Mouse (Mus musculus) T-cell, adult 2 months (primary cell): ENCODE results near the gene Ctnnb1.

Experiments
- DNase-seq: peaks from one replicate; pipeline ENCODE4 v3.0.0; 2022; ENCODE audit warnings: low spot score

Ctnnb1 gene

GRCm38 (mm10) chr9:120926939-120927606 lies 1.9 kb upstream of the Ctnnb1 start:
- no peak for DNase-seq

GRCm38 (mm10) chr9:120930021-120930420 lies 1.0 kb downstream of the Ctnnb1 start:
- DNase-seq, result no peak

GRCm38 (mm10) chr9:120930811-120931210 lies 1.8 kb downstream of the Ctnnb1 start:
- DNase-seq, result no peak

- no peak for DNase-seq
Measured at GRCm38 (mm10) chr9:120932371-120932770, 3.4 kb downstream of the Ctnnb1 start.

- DNase-seq, result peak; percentile 96
Measured at GRCm38 (mm10) chr9:120932797-120933586, 4.0 kb downstream of the Ctnnb1 start.

GRCm38 (mm10) chr9:120933587-120933885 lies 4.5 kb downstream of the Ctnnb1 start:
- no peak for DNase-seq

- peak; percentile 40 for DNase-seq
Measured at GRCm38 (mm10) chr9:120933886-120934758, 5.1 kb downstream of the Ctnnb1 start.

- no peak for DNase-seq
Measured at GRCm38 (mm10) chr9:120934821-120935633, 6.0 kb downstream of the Ctnnb1 start.

- DNase-seq, result no peak
Measured at GRCm38 (mm10) chr9:120935634-120935922, 6.6 kb downstream of the Ctnnb1 start.

GRCm38 (mm10) chr9:120936351-120936750 lies 7.3 kb downstream of the Ctnnb1 start:
- no peak for DNase-seq

- DNase-seq, result no peak
Measured at GRCm38 (mm10) chr9:120940858-120941257, 11.8 kb downstream of the Ctnnb1 start.

- DNase-seq, result no peak
Measured at GRCm38 (mm10) chr9:120943757-120944156, 14.7 kb downstream of the Ctnnb1 start.

- DNase-seq, result no peak
Measured at GRCm38 (mm10) chr9:120944211-120944610, 15.2 kb downstream of the Ctnnb1 start.

GRCm38 (mm10) chr9:120946131-120946530 lies 17.1 kb downstream of the Ctnnb1 start:
- DNase-seq, result no peak

- DNase-seq, result no peak
Measured at GRCm38 (mm10) chr9:120948832-120949231, 19.8 kb downstream of the Ctnnb1 start.

- no peak for DNase-seq
Measured at GRCm38 (mm10) chr9:120950761-120951160, 21.7 kb downstream of the Ctnnb1 start.

- no peak for DNase-seq
Measured at GRCm38 (mm10) chr9:120951947-120952346, 22.9 kb downstream of the Ctnnb1 start.

- no peak for DNase-seq
Measured at GRCm38 (mm10) chr9:120958051-120958450, 29.0 kb downstream of the Ctnnb1 start.

GRCm38 (mm10) chr9:120958560-120958959 lies 29.5 kb downstream of the Ctnnb1 start:
- DNase-seq, result no peak

GRCm38 (mm10) chr9:120959225-120959624 lies 30.2 kb downstream of the Ctnnb1 start:
- DNase-seq, result no peak

GRCm38 (mm10) chr9:120960611-120961010 lies 31.6 kb downstream of the Ctnnb1 start:
- DNase-seq, result no peak

- no peak for DNase-seq
Measured at GRCm38 (mm10) chr9:120961466-120961865, 32.5 kb downstream of the Ctnnb1 start.
